Mouse (Mus musculus) central nervous system, embryonic 11.5 days (tissue): Measurements from ENCODE around the gene Mup14. TPM values are rescaled to one million over a fixed set of nuclear protein-coding genes. Genes with fewer than 3 reads are reported as not detected.

ENCODE experiments used
- polyA plus RNA-seq: library from polyadenylated mRNA; depleted of rRNA; stranded (reverse); fragments of >200 nt; gene quantifications from 2 replicates; pipeline ENCODE4 v1.2.3, GENCODE M21; 2012; rRNA removed

Mup14 gene
- not detected in 2 replicates for polyA plus RNA-seq

GRCm38 (mm10) chr4:61303900-61304299 is at the start of gene Mup14:
Gene Mup14, minus strand, starts transcription at chr4:61304000.

Other genes starting within 250 kb of the Mup14 start
- gene Mup13, start 75.7 kb downstream of the Mup14 start, polyA plus RNA-seq, result not detected in 2 replicates
- gene Mup15, start 135.7 kb upstream of the Mup14 start, polyA plus RNA-seq, result not detected in 2 replicates
- not detected in 2 replicates for gene Mup16, start 215.5 kb upstream of the Mup14 start, polyA plus RNA-seq